Mouse (Mus musculus): ENCODE measurements at regions not wholly inside any gene's neighbourhood (a gene's known extent, or its start where the extent isn't known, plus 50 kb on each side); places are given as distances from the start of the nearest gene placed in this dataset.

GRCm38 (mm10) chr6:147371737-147372136, 103.9 kb upstream of the Ccdc91 start:
- no peak overlapping the region for H3K4me3 ChIP-seq (ENCODE audit: low read depth, low read length)
- WGBS: 69% methylated on average over 4 of the region's 4 CpGs
- H3K36me3 ChIP-seq (ENCODE audit: control insufficient read depth, insufficient read depth, low read length): no peaks in the 10 kb centered on the region
- H3K9me3 ChIP-seq (ENCODE audit: control insufficient read depth, low read depth, low read length): no peaks in the 10 kb centered on the region
- no peak for ATAC-seq (ENCODE audit: insufficient number of reproducible peaks, insufficient read depth, low FRiP score, low read depth)
- no peak overlapping the region for H3K4me2 ChIP-seq (replicated peaks; ENCODE audit: low read depth, low read length)
- H3K9ac ChIP-seq (replicated peaks; ENCODE audit: low read depth, low read length): no peak overlapping the region
- H3K27ac ChIP-seq (ENCODE audit: low read length): no peak overlapping the region
- no peaks in the 10 kb centered on the region for H3K27me3 ChIP-seq (ENCODE audit: control insufficient read depth, insufficient read depth, low read length)
- H3K4me1 ChIP-seq (ENCODE audit: control insufficient read depth, insufficient read depth, low read length): no peaks in the 10 kb centered on the region

GRCm38 (mm10) chr6:147371336-147371735, 104.3 kb upstream of the Ccdc91 start:
- H3K27ac ChIP-seq (ENCODE audit: low read length): no peak overlapping the region
- no peak overlapping the region for H3K4me3 ChIP-seq (ENCODE audit: low read depth, low read length)
- ATAC-seq (ENCODE audit: insufficient number of reproducible peaks, insufficient read depth, low FRiP score, low read depth): no peak
- no peaks in the 10 kb centered on the region for H3K9me3 ChIP-seq (ENCODE audit: control insufficient read depth, low read depth, low read length)
- no peaks in the 10 kb centered on the region for H3K27me3 ChIP-seq (ENCODE audit: control insufficient read depth, insufficient read depth, low read length)
- WGBS: 82% methylated on average over 3 of the region's 3 CpGs
- no peak overlapping the region for H3K4me2 ChIP-seq (replicated peaks; ENCODE audit: low read depth, low read length)
- no peak overlapping the region for H3K9ac ChIP-seq (replicated peaks; ENCODE audit: low read depth, low read length)
- no peaks in the 10 kb centered on the region for H3K4me1 ChIP-seq (ENCODE audit: control insufficient read depth, insufficient read depth, low read length)
- no peaks in the 10 kb centered on the region for H3K36me3 ChIP-seq (ENCODE audit: control insufficient read depth, insufficient read depth, low read length)

GRCm38 (mm10) chr6:147362842-147363241, 98.9 kb upstream of the Pthlh start:
- Histone ChIP-seq H3K27me3 (ENCODE audit: control insufficient read depth, insufficient read depth, low read length) (no peaks in the 10 kb centered on the region), H3K4me2 (replicated peaks; ENCODE audit: low read depth, low read length) (no peak overlapping the region), H3K9me3 (ENCODE audit: control insufficient read depth, low read depth, low read length) (no peaks in the 10 kb centered on the region), H3K9ac (replicated peaks; ENCODE audit: low read depth, low read length) (no peak overlapping the region), H3K27ac (ENCODE audit: low read length) (no peak overlapping the region), H3K4me3 (ENCODE audit: low read depth, low read length) (no peak overlapping the region), H3K4me1 (ENCODE audit: control insufficient read depth, insufficient read depth, low read length) (no peaks in the 10 kb centered on the region), H3K36me3 (ENCODE audit: control insufficient read depth, insufficient read depth, low read length) (no peaks in the 10 kb centered on the region)
- 84% methylated on average over 6 of the region's 6 CpGs for WGBS
- ATAC-seq (ENCODE audit: insufficient number of reproducible peaks, insufficient read depth, low FRiP score, low read depth): no peak

GRCm38 (mm10) chr6:147357031-147357430, 93.0 kb upstream of the Pthlh start:
- H3K4me1 ChIP-seq (ENCODE audit: control insufficient read depth, insufficient read depth, low read length): no peaks in the 10 kb centered on the region
- no peaks in the 10 kb centered on the region for H3K36me3 ChIP-seq (ENCODE audit: control insufficient read depth, insufficient read depth, low read length)
- 82% methylated on average over 2 of the region's 2 CpGs for WGBS
- no peak for ATAC-seq (ENCODE audit: insufficient number of reproducible peaks, insufficient read depth, low FRiP score, low read depth)
- H3K27me3 ChIP-seq (ENCODE audit: control insufficient read depth, insufficient read depth, low read length): no peaks in the 10 kb centered on the region
- H3K4me3 ChIP-seq (ENCODE audit: low read depth, low read length): no peak overlapping the region
- no peak overlapping the region for H3K27ac ChIP-seq (ENCODE audit: low read length)
- no peak overlapping the region for H3K9ac ChIP-seq (replicated peaks; ENCODE audit: low read depth, low read length)
- no peak overlapping the region for H3K4me2 ChIP-seq (replicated peaks; ENCODE audit: low read depth, low read length)
- H3K9me3 ChIP-seq (ENCODE audit: control insufficient read depth, low read depth, low read length): no peaks in the 10 kb centered on the region

GRCm38 (mm10) chr6:147356570-147356969, 92.6 kb upstream of the Pthlh start:
- 90% methylated on average over 5 of the region's 5 CpGs for WGBS
- ATAC-seq (ENCODE audit: insufficient number of reproducible peaks, insufficient read depth, low FRiP score, low read depth): no peak
- no peaks in the 10 kb centered on the region for H3K36me3 ChIP-seq (ENCODE audit: control insufficient read depth, insufficient read depth, low read length)
- H3K27ac ChIP-seq (ENCODE audit: low read length): no peak overlapping the region
- H3K9me3 ChIP-seq (ENCODE audit: control insufficient read depth, low read depth, low read length): no peaks in the 10 kb centered on the region
- H3K4me3 ChIP-seq (ENCODE audit: low read depth, low read length): no peak overlapping the region
- no peak overlapping the region for H3K9ac ChIP-seq (replicated peaks; ENCODE audit: low read depth, low read length)
- H3K4me2 ChIP-seq (replicated peaks; ENCODE audit: low read depth, low read length): no peak overlapping the region
- no peaks in the 10 kb centered on the region for H3K27me3 ChIP-seq (ENCODE audit: control insufficient read depth, insufficient read depth, low read length)
- H3K4me1 ChIP-seq (ENCODE audit: control insufficient read depth, insufficient read depth, low read length): no peaks in the 10 kb centered on the region

GRCm38 (mm10) chr6:147349566-147350237, 85.7 kb upstream of the Pthlh start:
- no peak for ATAC-seq (ENCODE audit: insufficient number of reproducible peaks, insufficient read depth, low FRiP score, low read depth)
- H3K27ac ChIP-seq (ENCODE audit: low read length): no peak overlapping the region

GRCm38 (mm10) chr6:147348621-147349020, 84.6 kb upstream of the Pthlh start:
- H3K4me3 ChIP-seq (ENCODE audit: low read depth, low read length): no peak overlapping the region
- no peak overlapping the region for H3K9ac ChIP-seq (replicated peaks; ENCODE audit: low read depth, low read length)
- no peaks in the 10 kb centered on the region for H3K27me3 ChIP-seq (ENCODE audit: control insufficient read depth, insufficient read depth, low read length)
- no peaks in the 10 kb centered on the region for H3K9me3 ChIP-seq (ENCODE audit: control insufficient read depth, low read depth, low read length)
- H3K36me3 ChIP-seq (ENCODE audit: control insufficient read depth, insufficient read depth, low read length): no peaks in the 10 kb centered on the region
- no peak overlapping the region for H3K27ac ChIP-seq (ENCODE audit: low read length)
- no peak for ATAC-seq (ENCODE audit: insufficient number of reproducible peaks, insufficient read depth, low FRiP score, low read depth)
- H3K4me1 ChIP-seq (ENCODE audit: control insufficient read depth, insufficient read depth, low read length): no peaks in the 10 kb centered on the region
- H3K4me2 ChIP-seq (replicated peaks; ENCODE audit: low read depth, low read length): no peak overlapping the region
- 64% methylated on average over 3 of the region's 3 CpGs for WGBS

More at GRCm38 (mm10) chr6:147349566-147350237, 85.7 kb upstream of the Pthlh start:
- Histone ChIP-seq H3K27me3 (ENCODE audit: control insufficient read depth, insufficient read depth, low read length) (no peaks in the 10 kb centered on the region), H3K4me2 (replicated peaks; ENCODE audit: low read depth, low read length) (no peak overlapping the region), H3K4me3 (ENCODE audit: low read depth, low read length) (no peak overlapping the region), H3K36me3 (ENCODE audit: control insufficient read depth, insufficient read depth, low read length) (no peaks in the 10 kb centered on the region), H3K4me1 (ENCODE audit: control insufficient read depth, insufficient read depth, low read length) (no peaks in the 10 kb centered on the region), H3K9ac (replicated peaks; ENCODE audit: low read depth, low read length) (no peak overlapping the region), H3K9me3 (ENCODE audit: control insufficient read depth, low read depth, low read length) (no peaks in the 10 kb centered on the region)
- 69% methylated on average over 4 of the region's 4 CpGs for WGBS

- Histone ChIP-seq H3K9ac (replicated peaks; ENCODE audit: low read depth, low read length) (no peak overlapping the region), H3K27me3 (ENCODE audit: control insufficient read depth, insufficient read depth, low read length) (no peaks in the 10 kb centered on the region), H3K4me2 (replicated peaks; ENCODE audit: low read depth, low read length) (no peak overlapping the region), H3K9me3 (ENCODE audit: control insufficient read depth, low read depth, low read length) (no peaks in the 10 kb centered on the region), H3K4me1 (ENCODE audit: control insufficient read depth, insufficient read depth, low read length) (no peaks in the 10 kb centered on the region), H3K27ac (ENCODE audit: low read length) (no peak overlapping the region), H3K36me3 (ENCODE audit: control insufficient read depth, insufficient read depth, low read length) (no peaks in the 10 kb centered on the region), H3K4me3 (ENCODE audit: low read depth, low read length) (no peak overlapping the region)
- WGBS: 76% methylated on average over 1 of the region's 1 CpGs
- no peak for ATAC-seq (ENCODE audit: insufficient number of reproducible peaks, insufficient read depth, low FRiP score, low read depth)
These were observed 77.1 kb upstream of the Pthlh start for GRCm38 (mm10) chr6:147341042-147341441.

GRCm38 (mm10) chr6:147332976-147333375, 69.0 kb upstream of the Pthlh start:
- WGBS: 72% methylated on average over 7 of the region's 7 CpGs
- no peaks in the 10 kb centered on the region for H3K4me1 ChIP-seq (ENCODE audit: control insufficient read depth, insufficient read depth, low read length)
- no peak overlapping the region for H3K4me2 ChIP-seq (replicated peaks; ENCODE audit: low read depth, low read length)
- no peak overlapping the region for H3K4me3 ChIP-seq (ENCODE audit: low read depth, low read length)
- H3K9me3 ChIP-seq (ENCODE audit: control insufficient read depth, low read depth, low read length): no peaks in the 10 kb centered on the region
- no peak for ATAC-seq (ENCODE audit: insufficient number of reproducible peaks, insufficient read depth, low FRiP score, low read depth)
- H3K9ac ChIP-seq (replicated peaks; ENCODE audit: low read depth, low read length): no peak overlapping the region
- H3K27me3 ChIP-seq (ENCODE audit: control insufficient read depth, insufficient read depth, low read length): no peaks in the 10 kb centered on the region
- no peak overlapping the region for H3K27ac ChIP-seq (ENCODE audit: low read length)
- H3K36me3 ChIP-seq (ENCODE audit: control insufficient read depth, insufficient read depth, low read length): no peaks in the 10 kb centered on the region

Data from stomach, embryonic 14.5 days (tissue).